Mouse (Mus musculus): ENCODE measurements around the gene Stam2.

Gene Stam2

DNA sequence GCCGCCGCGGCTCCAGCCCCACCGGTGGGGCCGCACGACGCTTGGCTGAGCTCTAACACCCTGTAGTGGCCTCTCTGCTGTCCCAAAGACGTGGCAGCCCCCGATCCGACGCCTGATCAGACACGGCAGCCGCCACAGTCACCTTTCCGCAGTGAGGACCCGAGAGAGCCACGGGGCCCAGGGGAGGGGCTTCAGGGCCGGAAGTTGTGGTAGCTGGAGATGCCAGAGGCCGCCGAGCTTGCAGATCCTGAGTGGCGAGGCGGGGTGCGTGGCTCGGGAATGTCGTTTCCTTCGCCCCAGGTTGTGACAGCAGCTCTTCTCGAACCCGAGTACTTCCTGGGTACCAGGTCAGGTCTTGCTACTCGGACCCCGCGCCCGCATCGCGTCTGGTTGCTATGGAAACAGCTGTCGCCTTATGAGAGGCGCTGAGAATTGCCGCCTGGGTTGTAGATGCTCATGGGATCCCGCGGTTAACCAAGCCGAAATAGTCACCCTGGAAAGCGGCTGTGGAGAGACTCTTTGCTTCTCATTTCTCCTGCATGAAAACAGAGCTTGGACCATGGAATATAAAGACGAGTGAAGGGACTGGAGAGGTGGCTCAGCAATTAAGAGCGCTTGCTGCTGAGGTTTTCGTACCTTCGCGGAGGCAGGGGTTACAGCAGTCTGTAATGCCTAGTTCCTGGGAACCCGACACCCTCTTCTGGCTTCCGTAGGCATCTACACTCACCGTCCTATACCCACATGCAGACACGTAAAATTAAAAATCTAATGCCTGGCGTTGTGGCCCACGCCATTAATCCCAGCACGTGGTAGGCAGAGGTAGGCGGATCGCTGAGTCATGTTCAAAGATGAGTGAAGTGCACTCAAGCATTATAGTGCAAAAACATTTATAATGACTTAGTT is at the start of gene Stam2:
Gene Stam2 (minus strand): TSS at position 26 of the 903 bp plus-strand sequence.
- peak; percentile 94 for DNase-seq

DNA sequence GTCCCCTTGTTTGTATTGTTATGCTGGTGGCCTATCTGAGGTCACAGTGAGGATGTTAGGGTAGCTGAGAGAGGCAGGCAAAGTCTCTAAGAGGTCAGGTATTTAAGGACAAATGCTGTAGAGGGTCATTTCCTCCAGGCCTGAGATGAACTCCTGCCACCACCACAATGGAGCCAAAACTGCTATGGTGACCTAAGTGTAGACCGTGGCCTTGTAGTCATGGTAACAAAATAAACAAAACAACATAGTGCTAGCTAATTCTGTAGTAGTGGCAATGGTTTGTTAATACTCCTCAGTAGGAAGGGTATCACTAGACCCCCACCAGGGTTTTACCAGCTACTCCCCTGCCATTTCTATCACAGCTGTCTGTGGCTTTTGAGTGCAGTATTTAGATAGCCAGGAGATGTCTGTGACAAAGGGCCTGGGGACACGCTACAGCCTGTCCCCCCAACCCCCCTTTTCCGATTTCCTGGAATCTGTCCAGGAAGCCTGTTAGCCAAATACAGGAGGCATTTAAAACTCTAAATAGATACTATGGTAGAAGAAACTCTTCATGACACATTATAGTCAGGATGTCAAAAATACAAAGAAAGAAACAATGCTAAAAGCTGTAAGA is 43.1 kb upstream of the Stam2 start:
- peak in 1 of 2 experiments; percentile 15 for DNase-seq

DNA sequence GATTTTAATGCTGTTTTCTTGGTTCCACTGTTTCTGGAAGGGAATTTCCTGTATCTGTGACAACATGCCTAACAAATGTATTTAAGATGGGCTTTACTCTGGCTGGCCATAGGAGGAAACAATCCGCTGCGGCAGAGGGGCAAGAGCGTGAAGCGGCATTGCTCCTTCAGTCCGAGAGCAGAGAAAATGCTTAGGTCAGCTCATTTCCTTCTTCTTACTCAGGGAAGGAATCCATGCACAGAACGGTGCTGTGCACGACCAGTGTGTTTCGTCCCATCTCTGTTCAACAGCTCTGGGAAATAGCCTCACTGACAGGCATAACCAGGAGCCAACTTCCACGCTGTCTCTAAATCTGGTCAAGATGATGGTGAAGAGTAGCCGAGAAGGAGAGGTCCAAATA is 37.9 kb upstream of the Stam2 start:
- no peak for DNase-seq

GRCm38 (mm10) chr2:52779381-52779780 is 37.3 kb upstream of the Stam2 start:
- no peak for DNase-seq

- DNase-seq: peak; percentile 84 to 85
These were observed 35.8 kb upstream of the Stam2 start for GRCm38 (mm10) chr2:52777839-52778238.

DNA sequence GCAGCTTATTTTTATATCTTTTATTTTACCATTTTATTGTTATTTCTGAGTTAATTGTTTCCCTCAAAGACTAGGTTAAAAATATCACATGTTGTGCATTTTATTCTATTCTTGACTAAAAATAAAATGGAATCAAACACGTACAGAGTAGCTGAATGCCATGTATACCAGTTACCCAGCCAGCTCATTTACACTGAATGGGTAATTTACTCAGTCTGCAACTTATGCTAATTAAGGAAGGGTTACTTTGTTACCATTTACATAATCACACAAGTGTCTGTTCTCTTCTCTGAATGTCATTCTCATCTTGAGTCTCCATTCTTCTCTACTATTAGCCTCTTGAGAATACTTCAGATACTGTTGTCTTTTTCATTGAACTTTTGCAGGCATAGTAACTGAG is 32.3 kb upstream of the Stam2 start:
- DNase-seq: no peak

DNA sequence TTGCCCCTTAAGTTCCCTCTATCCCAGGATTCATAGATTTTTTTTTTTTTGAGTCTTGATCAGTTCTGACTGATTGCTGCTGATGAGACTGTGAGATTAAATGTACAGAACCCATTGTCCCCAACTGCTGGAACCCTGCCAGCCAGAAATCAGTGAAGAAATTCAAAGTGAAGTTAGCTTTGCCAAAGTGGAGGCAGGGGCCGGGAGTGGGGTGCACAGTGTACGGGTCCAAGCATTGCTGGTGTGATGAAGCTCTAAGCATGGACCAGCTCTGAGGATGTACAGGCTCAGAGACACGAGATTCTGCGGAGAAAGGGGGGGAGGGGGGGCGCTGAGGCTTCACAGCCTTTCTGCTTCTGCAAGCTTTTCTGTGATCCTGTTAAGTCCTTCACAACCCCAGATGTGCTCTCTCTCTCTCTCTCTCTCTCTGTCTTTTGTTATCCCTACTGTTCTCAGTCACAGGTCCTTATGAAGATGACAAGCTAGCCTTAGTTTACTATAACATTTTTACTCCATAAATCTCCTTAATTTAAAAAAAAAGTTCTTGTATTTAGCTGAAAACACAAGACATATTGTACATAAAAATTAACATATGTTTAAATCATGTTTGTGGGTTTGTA is 30.8 kb upstream of the Stam2 start:
- DNase-seq: peak; percentile 15 to 20

DNA sequence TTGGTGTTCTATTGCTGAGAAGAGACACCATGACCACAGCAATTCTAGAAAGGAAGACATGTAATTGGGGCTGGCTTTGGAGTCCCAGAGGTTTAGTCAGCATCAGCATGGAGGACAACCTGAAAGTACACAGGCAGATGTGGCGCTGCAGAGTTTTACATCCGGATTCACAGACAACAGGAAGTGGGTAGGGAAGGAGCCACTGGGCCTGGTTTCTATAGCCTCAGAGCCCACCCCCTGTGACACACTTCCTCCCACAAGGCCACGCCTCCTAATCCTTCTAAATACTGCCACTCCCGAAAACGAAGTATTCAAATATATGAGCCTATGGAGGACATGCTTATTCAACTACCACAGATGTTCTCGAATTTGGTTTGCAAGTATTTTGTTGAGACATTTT is 23.0 kb upstream of the Stam2 start:
- no peak for DNase-seq

DNA sequence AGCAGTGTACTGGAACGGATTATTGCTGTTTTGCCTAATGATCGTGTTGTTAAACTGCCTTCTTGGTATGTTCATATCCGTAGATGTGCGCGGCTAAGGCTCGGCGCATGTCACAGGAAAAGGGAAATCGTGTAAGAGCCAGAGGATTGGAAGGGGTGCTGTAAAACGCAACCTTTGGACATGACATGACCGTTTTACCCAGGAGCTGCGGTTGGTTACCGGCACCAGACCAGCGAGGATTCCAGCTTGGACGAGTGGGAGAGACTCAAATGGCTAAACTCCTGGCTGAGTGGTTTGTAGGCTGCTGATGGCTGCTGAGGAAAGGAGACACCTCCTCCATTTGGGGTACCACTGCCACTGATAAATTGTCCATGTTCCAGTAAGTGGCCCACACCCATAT is 21.8 kb upstream of the Stam2 start:
- no peak for DNase-seq

DNA sequence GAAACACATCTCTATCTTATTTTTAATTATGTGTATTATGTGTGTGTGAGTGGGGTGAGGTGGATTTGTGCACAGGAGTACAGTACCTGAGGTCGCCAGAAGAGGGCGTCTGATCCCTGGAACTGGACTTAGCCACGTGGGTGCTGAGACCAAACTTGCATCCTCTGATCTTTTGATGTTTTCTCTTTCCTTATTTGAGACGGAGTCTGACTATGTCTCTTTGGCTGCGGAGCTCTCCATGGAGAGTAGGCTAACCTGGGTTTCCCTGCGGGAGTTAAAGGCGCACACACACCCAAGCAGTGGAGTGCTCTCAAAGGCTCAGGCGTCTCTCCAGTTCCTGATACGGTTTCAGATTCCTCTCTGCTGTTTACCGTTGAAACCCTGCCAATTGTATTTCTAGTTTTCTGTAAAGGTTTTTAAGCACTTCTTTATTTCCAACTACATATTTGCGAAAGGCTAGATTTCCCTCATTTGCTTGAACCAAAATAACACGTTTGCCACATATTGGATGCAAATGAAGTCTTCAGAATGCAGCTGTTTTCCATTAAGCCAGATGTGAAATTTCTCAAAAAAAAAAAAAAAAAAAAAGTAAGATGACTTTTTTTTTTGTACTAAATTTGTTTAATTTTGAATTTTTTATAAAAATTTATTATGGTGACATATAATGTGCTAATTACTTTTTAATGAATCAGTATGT is 21.1 kb upstream of the Stam2 start:
- peak; percentile 90 to 94 for DNase-seq

DNA sequence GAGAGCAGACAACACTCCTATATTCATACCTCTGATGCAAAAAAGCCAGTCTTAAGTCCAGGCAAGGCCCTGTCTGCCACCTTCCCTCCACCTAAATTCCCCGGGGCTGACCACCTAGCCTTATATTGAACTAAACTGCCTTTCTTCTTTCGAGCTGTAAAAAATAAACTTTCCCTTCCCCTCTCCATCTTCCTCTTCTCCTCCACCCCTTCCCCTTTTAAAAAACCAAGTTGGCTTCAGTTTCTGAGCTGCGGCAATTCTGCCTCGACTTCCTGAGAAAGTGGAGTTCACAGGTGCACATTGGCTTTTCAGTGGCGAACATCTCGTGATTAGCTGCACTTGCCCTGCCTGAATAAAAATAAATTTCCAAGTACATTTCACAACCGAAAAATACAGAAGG is 20.4 kb upstream of the Stam2 start:
- DNase-seq: no peak

GRCm38 (mm10) chr2:52758627-52759026 is 16.5 kb upstream of the Stam2 start:
- DNase-seq: peak; percentile 65 to 75

- peak; percentile 62 to 71 for DNase-seq
These were observed 14.6 kb upstream of the Stam2 start for GRCm38 (mm10) chr2:52756691-52757090.

GRCm38 (mm10) chr2:52753573-52754317 is 11.7 kb upstream of the Stam2 start:
- no peak for DNase-seq

DNA sequence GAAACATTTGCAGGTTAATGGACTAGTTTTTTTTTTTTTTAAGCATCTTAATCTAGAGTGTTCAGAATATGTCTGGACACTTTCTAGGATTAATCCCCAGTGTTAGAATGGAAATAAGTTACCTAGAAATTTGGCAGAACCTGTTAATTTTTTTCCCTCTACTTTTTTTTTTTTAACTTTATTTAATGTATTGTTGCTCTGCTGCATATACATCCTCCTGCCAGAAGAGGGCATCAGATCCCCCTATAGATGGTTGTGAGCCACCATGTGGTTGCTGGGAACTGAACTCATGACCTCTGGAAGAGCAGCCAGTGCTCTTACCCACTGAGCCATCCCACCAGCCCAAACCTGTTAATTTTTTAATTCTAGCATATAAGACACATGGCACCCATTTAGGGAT is 2.0 kb upstream of the Stam2 start:
- no peak for DNase-seq

- DNase-seq: peak in 1 of 2 experiments; percentile 86
These were observed 313 bp downstream of the Stam2 start for GRCm38 (mm10) chr2:52741681-52742255.

DNA sequence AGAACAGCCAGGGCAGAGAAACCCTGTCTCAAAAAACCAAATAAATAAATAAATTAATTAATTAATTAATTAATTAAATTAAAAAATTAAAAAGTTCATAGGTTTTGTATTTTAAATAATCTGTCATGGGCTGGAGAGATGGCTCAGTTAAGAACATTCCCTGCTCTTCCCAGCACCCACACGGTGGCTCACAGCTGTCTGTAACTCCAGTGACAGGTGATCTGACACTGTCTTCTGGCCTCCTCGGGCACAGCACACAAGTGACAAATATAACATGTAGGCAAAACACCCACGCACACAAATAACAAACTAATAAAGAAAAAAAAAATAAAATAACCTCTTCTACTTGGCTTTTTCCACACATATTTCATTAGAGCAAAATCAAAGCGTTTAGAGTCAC is 1.5 kb downstream of the Stam2 start:
- DNase-seq: no peak

GRCm38 (mm10) chr2:52734504-52734903 is 7.6 kb downstream of the Stam2 start:
- no peak for DNase-seq

DNA sequence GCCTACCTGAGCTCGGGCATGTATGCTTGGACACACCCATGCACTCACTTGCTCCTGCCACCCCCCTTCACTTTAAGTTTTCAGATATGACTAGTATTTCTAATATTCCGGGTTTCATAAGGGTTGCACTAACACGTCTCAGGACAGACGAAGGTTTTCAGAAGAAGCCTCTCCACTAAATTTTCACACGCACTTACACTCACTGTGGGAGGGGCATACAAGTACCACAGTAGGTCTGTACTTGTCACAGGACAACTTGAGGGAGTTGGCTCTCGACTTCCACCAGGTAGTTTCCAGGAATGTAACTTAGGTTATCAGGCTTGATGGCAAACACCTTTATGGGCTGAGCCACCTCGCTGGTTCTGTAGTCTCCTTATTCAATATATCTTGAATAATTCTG is 8.4 kb downstream of the Stam2 start:
- no peak for DNase-seq

DNA sequence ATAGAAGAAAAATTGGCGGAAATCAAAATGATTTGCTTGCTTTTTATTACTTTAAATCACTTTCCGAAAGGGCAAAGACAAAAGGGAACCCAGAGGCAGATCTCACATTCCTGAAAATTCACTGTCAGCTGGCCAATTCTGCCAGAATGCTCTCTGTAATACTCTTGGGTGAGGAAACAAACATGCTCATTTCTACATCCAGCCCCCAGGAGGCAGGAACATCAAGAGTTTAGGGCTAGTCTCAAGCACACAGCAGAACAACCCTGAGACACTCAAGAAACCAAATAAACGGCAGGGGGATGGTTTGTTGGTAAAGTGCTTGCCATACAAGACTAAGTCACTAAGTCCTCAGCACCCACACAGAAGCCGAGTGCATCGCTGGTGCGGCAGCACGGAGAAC is 9.5 kb downstream of the Stam2 start:
- DNase-seq: no peak

DNA sequence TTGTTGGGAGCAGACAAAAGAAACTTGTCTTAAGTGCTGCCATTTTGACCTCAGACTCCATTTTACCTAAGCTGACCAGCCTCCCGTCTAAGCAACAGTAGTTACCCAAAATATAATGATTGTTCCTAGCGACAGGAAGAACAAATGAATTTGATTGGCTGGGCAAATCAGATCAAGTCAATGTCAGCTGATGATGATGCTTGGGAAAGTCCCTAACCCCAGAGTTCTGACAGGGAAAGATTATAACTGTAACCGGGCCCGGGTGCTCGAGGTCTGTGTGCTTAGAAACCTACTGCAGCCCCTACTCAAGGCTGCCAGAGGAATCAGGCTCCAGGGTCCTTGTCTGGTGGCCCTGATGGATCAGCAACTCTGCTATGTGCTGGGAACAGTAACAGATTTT is 10.1 kb downstream of the Stam2 start:
- DNase-seq: no peak

DNA sequence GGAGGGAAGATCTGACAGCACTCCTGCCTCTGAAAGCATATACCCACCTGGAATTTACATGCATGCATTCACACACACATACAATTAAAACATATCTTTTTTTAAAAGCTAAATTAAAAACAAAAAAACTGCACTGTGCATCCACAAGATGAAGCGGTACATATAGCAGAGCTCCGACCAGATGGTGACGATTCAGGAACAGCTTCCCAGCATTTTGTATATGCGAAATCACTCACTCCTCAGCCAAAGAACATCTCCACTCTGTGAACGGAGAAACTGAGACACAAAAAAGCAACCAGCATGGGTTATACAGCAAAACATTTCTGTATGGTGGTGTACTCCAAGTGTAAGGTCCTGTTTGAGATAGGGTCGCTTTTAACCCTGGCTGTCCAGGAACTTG is 11.2 kb downstream of the Stam2 start:
- DNase-seq: no peak

Measured in cerebellum, postnatal 10 days (tissue).